Mouse (Mus musculus) forebrain, embryonic 14.5 days (tissue): ENCODE measurements around the gene Timp3. TPM values are rescaled to one million over a fixed set of nuclear protein-coding genes. Genes with fewer than 3 reads are reported as not detected.
A peak's percentile ranks its signal among the peaks of the same experiment; 100 is the strongest.
"Not testable (repeated sequence)": the region's sequence is repeated elsewhere in the genome, so short reads cannot be mapped to it uniquely, and the experiment has no call there.

Experiments
- ATAC-seq: fragments of 200-750 bp; cut with Nextera tagmentation; 2 replicates; pipeline ENCODE4 v1.8.0; 2017; ENCODE audit warnings: mild to moderate bottlenecking, moderate library complexity
- DNase-seq: peaks from one replicate; pipeline ENCODE4 v3.0.0-alpha.2; 2015; ENCODE audit warnings: low spot score
- H3K27ac ChIP-seq: fragments of 300-500 bp; sonication (generic); 2 replicates; pipeline ENCODE4 v1.5.1; 2014; ENCODE audit warnings: low read depth, mild to moderate bottlenecking, control low read depth, low read length, moderate library complexity
- H3K27me3 ChIP-seq: fragments of 300-500 bp; sonication (generic); replicated peaks from 2 replicates; pipeline ENCODE4 v1.6.1; 2014; ENCODE audit warnings: low read length, control low read depth, mixed read lengths; ENCODE audit not compliant: control insufficient read depth, insufficient read depth
- H3K36me3 ChIP-seq: fragments of 300-500 bp; sonication (generic); 2 replicates; pipeline ENCODE4 v1.6.1; 2014; ENCODE audit warnings: low read length, control low read depth; ENCODE audit not compliant: control insufficient read depth, insufficient read depth
- H3K4me1 ChIP-seq: fragments of 300-500 bp; sonication (generic); 2 replicates; pipeline ENCODE4 v1.6.1; 2014; ENCODE audit warnings: antibody characterized with exemption, low read length, control low read depth; ENCODE audit not compliant: control insufficient read depth, insufficient read depth
- H3K4me2 ChIP-seq: fragments of 300-500 bp; sonication (generic); 2 replicates; pipeline ENCODE4 v1.6.1; 2014; ENCODE audit warnings: mild to moderate bottlenecking, control low read depth, low read length
- H3K4me3 ChIP-seq: fragments of 300-500 bp; sonication (generic); 2 replicates; pipeline ENCODE4 v1.5.1; 2014; ENCODE audit warnings: low read depth, low read length, control low read depth
- H3K9ac ChIP-seq: fragments of 300-500 bp; sonication (generic); 2 replicates; pipeline ENCODE4 v1.6.1; 2014; ENCODE audit warnings: mild to moderate bottlenecking, low read length, control low read depth, moderate library complexity
- H3K9me3 ChIP-seq: fragments of 300-500 bp; sonication (generic); replicated peaks from 2 replicates; pipeline ENCODE4 v1.6.1; 2016; ENCODE audit warnings: low read length, control low read depth, mixed read lengths; ENCODE audit not compliant: control insufficient read depth
- WGBS: fragments of 180-500 bp; shearing (Covaris S2); extraction: QIAGEN DNeasy Blood & Tissue Kit; methylation state at CpG from one replicate; pipeline ENCODE4 v1.1.7; 2014; 5-methylcytosine and 5-hydroxymethylcytosine counted together
- polyA plus RNA-seq: library from polyadenylated mRNA; unstranded; fragments of >200 nt; fragmentation: Nextera tagmentation; extraction: Ambion mirVana; gene quantifications from 2 replicates; pipeline ENCODE4 v1.2.1, GENCODE M21; 2014

Gene Timp3
- polyA plus RNA-seq, 1 experiment from 2014 or later: 7.9 TPM

GRCm38 (mm10) chr10:86378803-86379202 lies 78.6 kb downstream of the Timp3 start:
- not testable (repeated sequence) for H3K27ac ChIP-seq, H3K36me3 ChIP-seq, DNase-seq, H3K4me3 ChIP-seq, H3K9ac ChIP-seq, H3K4me2 ChIP-seq, H3K27me3 ChIP-seq, H3K9me3 ChIP-seq, ATAC-seq, H3K4me1 ChIP-seq
- 86% methylated on average over 2 of the region's 2 CpGs for WGBS

GRCm38 (mm10) chr10:86380626-86381025 lies 80.5 kb downstream of the Timp3 start:
- ATAC-seq: no peak
- Histone ChIP-seq H3K36me3 (no peaks in the 10 kb centered on the region), H3K4me2 (no peak overlapping the region), H3K9ac (no peak overlapping the region), H3K4me1 (no peaks in the 10 kb centered on the region), H3K9me3 (no peaks in the 10 kb centered on the region), H3K27ac (no peak overlapping the region), H3K4me3 (no peak overlapping the region), H3K27me3 (no peaks in the 10 kb centered on the region)
- WGBS: 88% methylated on average over 2 of the region's 2 CpGs
- DNase-seq: no peak

- no peak for DNase-seq
- no peak for ATAC-seq
- no peaks in the 10 kb centered on the region for H3K4me1 ChIP-seq
- no peak overlapping the region for H3K9ac ChIP-seq
- H3K27ac ChIP-seq: no peak overlapping the region
- no peaks in the 10 kb centered on the region for H3K36me3 ChIP-seq
- H3K9me3 ChIP-seq: no peaks in the 10 kb centered on the region
- 80% methylated on average over 9 of the region's 9 CpGs for WGBS
- H3K4me3 ChIP-seq: no peak overlapping the region
- H3K4me2 ChIP-seq: no peak overlapping the region
- no peaks in the 10 kb centered on the region for H3K27me3 ChIP-seq
Measured at GRCm38 (mm10) chr10:86381150-86381921, 81.2 kb downstream of the Timp3 start.

GRCm38 (mm10) chr10:86381922-86382260 lies 81.7 kb downstream of the Timp3 start:
- 55% methylated on average over 2 of the region's 2 CpGs for WGBS
- DNase-seq (no peak), ATAC-seq (no peak)
- no peaks in the 10 kb centered on the region for H3K4me1 ChIP-seq
- no peak overlapping the region for H3K4me2 ChIP-seq
- no peak overlapping the region for H3K4me3 ChIP-seq
- no peaks in the 10 kb centered on the region for H3K27me3 ChIP-seq
- no peaks in the 10 kb centered on the region for H3K9me3 ChIP-seq
- no peak overlapping the region for H3K27ac ChIP-seq
- no peak overlapping the region for H3K9ac ChIP-seq
- no peaks in the 10 kb centered on the region for H3K36me3 ChIP-seq

- H3K4me2 ChIP-seq: no peak overlapping the region
- DNase-seq (no peak), ATAC-seq (no peak)
- H3K27me3 ChIP-seq: no peaks in the 10 kb centered on the region
- H3K4me1 ChIP-seq: peaks cover 11% of the 10 kb centered on the region
- no peaks in the 10 kb centered on the region for H3K36me3 ChIP-seq
- H3K27ac ChIP-seq: no peak overlapping the region
- H3K4me3 ChIP-seq: no peak overlapping the region
- no peak overlapping the region for H3K9ac ChIP-seq
- WGBS: 91% methylated on average over 2 of the region's 2 CpGs
- no peaks in the 10 kb centered on the region for H3K9me3 ChIP-seq
Measured at GRCm38 (mm10) chr10:86384655-86385054, 84.5 kb downstream of the Timp3 start.

- ATAC-seq (no peak), DNase-seq (no peak)
- Histone ChIP-seq H3K36me3 (no peaks in the 10 kb centered on the region), H3K4me2 (no peak overlapping the region), H3K9me3 (no peaks in the 10 kb centered on the region), H3K27me3 (no peaks in the 10 kb centered on the region), H3K27ac (no peak overlapping the region), H3K4me1 (peaks cover 20% of the 10 kb centered on the region), H3K9ac (no peak overlapping the region), H3K4me3 (no peak overlapping the region)
- WGBS: 73% methylated on average over 4 of the region's 4 CpGs
Measured at GRCm38 (mm10) chr10:86385656-86386055, 85.5 kb downstream of the Timp3 start.

- ATAC-seq (no peak), DNase-seq (no peak)
- Histone ChIP-seq H3K4me3 (no peak overlapping the region), H3K4me1 (peaks cover 20% of the 10 kb centered on the region), H3K9me3 (no peaks in the 10 kb centered on the region), H3K36me3 (no peaks in the 10 kb centered on the region), H3K27ac (no peak overlapping the region), H3K4me2 (no peak overlapping the region), H3K9ac (no peak overlapping the region), H3K27me3 (no peaks in the 10 kb centered on the region)
- WGBS: 73% methylated on average over 4 of the region's 4 CpGs
Measured at GRCm38 (mm10) chr10:86386232-86386631, 86.1 kb downstream of the Timp3 start.

GRCm38 (mm10) chr10:86387821-86388440 lies 87.8 kb downstream of the Timp3 start:
- Histone ChIP-seq H3K4me2 (no peak overlapping the region), H3K9me3 (no peaks in the 10 kb centered on the region), H3K27ac (peak overlapping the region; percentile 6; the same call in 1 of the 2 replicates), H3K27me3 (no peaks in the 10 kb centered on the region), H3K4me3 (no peak overlapping the region), H3K4me1 (peaks cover 20% of the 10 kb centered on the region), H3K9ac (no peak overlapping the region), H3K36me3 (no peaks in the 10 kb centered on the region)
- peak; percentile 40; the same call in 1 of the 2 replicates for ATAC-seq
- 62% methylated on average over 5 of the region's 5 CpGs for WGBS
- DNase-seq: peak; percentile 73

GRCm38 (mm10) chr10:86388803-86389202 lies 88.6 kb downstream of the Timp3 start:
- peak; percentile 37 for DNase-seq
- 67% methylated on average over 6 of the region's 6 CpGs for WGBS
- H3K27ac ChIP-seq: no peak overlapping the region

More at GRCm38 (mm10) chr10:86388803-86389202, 88.6 kb downstream of the Timp3 start:
- H3K9ac ChIP-seq: no peak overlapping the region
- H3K9me3 ChIP-seq: no peaks in the 10 kb centered on the region
- no peak for ATAC-seq
- no peak overlapping the region for H3K4me2 ChIP-seq
- H3K4me3 ChIP-seq: no peak overlapping the region
- peaks cover 20% of the 10 kb centered on the region for H3K4me1 ChIP-seq
- no peaks in the 10 kb centered on the region for H3K36me3 ChIP-seq
- H3K27me3 ChIP-seq: no peaks in the 10 kb centered on the region
